Mouse (Mus musculus) midbrain, postnatal 0 days (tissue): ENCODE measurements around the gene Klra3. TPM values are rescaled to one million over a fixed set of nuclear protein-coding genes. Genes with fewer than 3 reads are reported as not detected.
"Not testable (repeated sequence)": the region's sequence is repeated elsewhere in the genome, so short reads cannot be mapped to it uniquely, and the experiment has no call there.

ENCODE experiments used
- ATAC-seq: fragments of 200-750 bp; cut with Nextera tagmentation; 2 replicates; pipeline ENCODE4 v1.8.0; 2017; ENCODE audit warnings: moderate number of reproducible peaks, mild to moderate bottlenecking, moderate TSS enrichment, moderate library complexity; ENCODE audit not compliant: low FRiP score
- DNase-seq: peaks from one replicate; pipeline ENCODE4 v3.0.0-alpha.2; 2015; ENCODE audit warnings: low spot score
- H3K27ac ChIP-seq: fragments of 300-500 bp; sonication (generic); 2 replicates; pipeline ENCODE4 v1.5.1; 2014; ENCODE audit warnings: low read depth, mild to moderate bottlenecking, low read length, mixed read lengths
- H3K27me3 ChIP-seq: fragments of 300-500 bp; sonication (generic); 2 replicates; pipeline ENCODE4 v1.6.1; 2014; ENCODE audit warnings: low read length, control low read depth, mixed read lengths; ENCODE audit not compliant: insufficient read depth
- H3K36me3 ChIP-seq: fragments of 300-500 bp; sonication (generic); 2 replicates; pipeline ENCODE4 v1.6.1; 2014; ENCODE audit warnings: low read length, control low read depth, mixed read lengths; ENCODE audit not compliant: insufficient read depth
- H3K4me1 ChIP-seq: fragments of 300-500 bp; sonication (generic); 2 replicates; pipeline ENCODE4 v1.6.1; 2014; ENCODE audit warnings: mild to moderate bottlenecking, control low read depth, antibody characterized with exemption, low read length, mixed read lengths; ENCODE audit not compliant: insufficient read depth
- H3K4me2 ChIP-seq: fragments of 300-500 bp; sonication (generic); 2 replicates; pipeline ENCODE4 v1.6.1; 2014; ENCODE audit warnings: low read depth, mild to moderate bottlenecking, low read length, mixed read lengths; ENCODE audit not compliant: poor library complexity, severe bottlenecking
- H3K4me3 ChIP-seq: fragments of 300-500 bp; sonication (generic); 2 replicates; pipeline ENCODE4 v1.5.1; 2014; ENCODE audit warnings: low read depth, mild to moderate bottlenecking, low read length, moderate library complexity
- H3K9ac ChIP-seq: fragments of 300-500 bp; sonication (generic); replicated peaks from 2 replicates; pipeline ENCODE4 v1.6.1; 2014; ENCODE audit warnings: mild to moderate bottlenecking, low read length, moderate library complexity, mixed read lengths; ENCODE audit not compliant: poor library complexity, severe bottlenecking
- H3K9me3 ChIP-seq: fragments of 300-500 bp; sonication (generic); 2 replicates; pipeline ENCODE4 v1.6.1; 2016; ENCODE audit warnings: low read length, control low read depth
- CTCF ChIP-seq: IDR thresholded peaks from 2 replicates; pipeline ENCODE4 v1.5.1; 2016; ENCODE audit warnings: antibody characterized with exemption, mild to moderate bottlenecking
- WGBS: fragments of 180-500 bp; shearing (Covaris S2); extraction: QIAGEN DNeasy Blood & Tissue Kit; methylation state at CpG from one replicate; pipeline ENCODE4 v1.1.7; 2014; 5-methylcytosine and 5-hydroxymethylcytosine counted together
- polyA plus RNA-seq: library from polyadenylated mRNA; unstranded; fragments of >200 nt; fragmentation: Nextera tagmentation; extraction: Ambion mirVana; gene quantifications from 2 replicates; pipeline ENCODE4 v1.2.1, GENCODE M21; 2015
- total RNA-seq: library from RNA; depleted of rRNA; stranded (reverse); fragments of >200 nt; gene quantifications from 2 replicates; pipeline ENCODE4 v1.2.3, GENCODE M21; 2014; rRNA removed

Klra3 gene
- total and polyA plus RNA-seq, 2 experiments from 2014 or later, result not detected

DNA sequence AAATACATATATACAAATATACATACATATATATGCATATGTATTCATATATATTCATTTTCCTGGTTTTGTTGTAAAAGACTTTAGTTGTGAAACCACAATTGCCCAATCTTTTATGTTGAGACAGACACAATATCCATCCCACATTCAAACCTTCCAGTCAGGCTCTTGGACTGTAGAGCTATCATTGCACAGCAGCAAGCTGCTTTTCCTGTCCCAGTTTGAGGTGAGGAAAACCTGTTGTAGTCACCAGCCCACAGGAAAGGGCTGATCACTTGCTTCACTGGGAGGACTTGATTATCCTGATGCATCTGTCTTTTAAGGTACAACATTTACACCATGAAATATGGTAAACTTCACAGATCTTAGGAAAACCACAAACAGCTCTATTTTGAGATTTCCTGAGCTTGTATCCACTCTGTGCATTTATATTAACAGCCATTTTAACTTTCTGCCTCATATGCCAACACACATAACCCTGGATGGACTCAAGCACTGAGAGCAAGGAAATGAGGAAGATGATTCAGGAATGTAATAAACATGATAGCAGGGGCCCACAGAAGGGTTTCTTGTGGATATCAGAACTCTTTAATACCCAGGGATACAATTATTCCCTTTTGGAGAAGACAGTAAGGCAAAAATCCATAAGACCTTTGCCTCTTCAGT, 49.3 kb downstream of the Klra3 start:
- ATAC-seq (no peak), DNase-seq (no peak)
- H3K27ac ChIP-seq, result no peak overlapping the region
- H3K4me2 ChIP-seq, result no peak overlapping the region
- peaks cover 9% of the 10 kb centered on the region for H3K9me3 ChIP-seq
- no peaks in the 10 kb centered on the region for H3K36me3 ChIP-seq
- H3K9ac ChIP-seq, result no peak overlapping the region
- TF ChIP-seq CTCF, result no peak
- H3K27me3 ChIP-seq, result no peaks in the 10 kb centered on the region
- H3K4me3 ChIP-seq, result no peak overlapping the region
- H3K4me1 ChIP-seq, result no peaks in the 10 kb centered on the region

DNA sequence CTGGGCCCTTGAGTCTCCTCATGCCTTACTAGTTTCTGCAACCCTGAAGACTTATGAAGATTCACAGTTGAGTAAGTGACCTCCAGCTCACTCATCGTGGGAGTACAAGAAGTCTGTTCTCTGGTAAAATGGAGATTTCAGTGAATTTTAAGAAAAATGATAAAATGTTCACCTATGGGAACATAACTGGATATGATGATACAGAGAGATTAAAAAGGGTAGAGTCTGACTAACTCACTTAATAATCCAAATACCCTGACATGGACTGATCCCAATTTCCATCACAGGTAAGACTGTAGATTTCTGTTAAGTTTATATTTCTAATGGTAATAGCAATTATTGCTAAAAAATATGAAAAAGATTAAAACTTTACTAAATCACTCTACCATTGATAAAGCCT, 55.5 kb downstream of the Klra3 start, which contains the start of gene Klra10:
TSS of gene Klra10 (minus strand) at position 101 of the 400 bp plus-strand sequence.
- not testable (repeated sequence) for H3K4me1 ChIP-seq, H3K36me3 ChIP-seq, H3K27ac ChIP-seq, H3K4me2 ChIP-seq, H3K4me3 ChIP-seq, DNase-seq, H3K9ac ChIP-seq, ATAC-seq, H3K9me3 ChIP-seq, H3K27me3 ChIP-seq
- 64% methylated on average over 1 of the region's 1 CpGs for WGBS

Other genes with a start within 250 kb of the Klra3 start
- not detected in 2 replicates for gene Klra8, start 207.7 kb downstream of the Klra3 start, total RNA-seq
- gene Klra8, start 207.7 kb downstream of the Klra3 start, polyA plus RNA-seq, result not detected in 2 replicates
- not detected in 2 replicates for gene Klra9, start 144.5 kb downstream of the Klra3 start, total RNA-seq
- gene Klra9, start 144.5 kb downstream of the Klra3 start, polyA plus RNA-seq, result not detected in 2 replicates
- not detected in 2 replicates for gene Klra7, start 104.3 kb downstream of the Klra3 start, total RNA-seq
- not detected in 2 replicates for gene Klra7, start 104.3 kb downstream of the Klra3 start, polyA plus RNA-seq
- not detected in 2 replicates for gene Klra10, start 55.6 kb downstream of the Klra3 start, total RNA-seq
- gene Klra10, start 55.6 kb downstream of the Klra3 start, polyA plus RNA-seq, result not detected in 2 replicates
- gene Klra1, start 49.3 kb upstream of the Klra3 start, total RNA-seq, result not detected in 2 replicates
- not detected in 2 replicates for gene Klra1, start 49.3 kb upstream of the Klra3 start, polyA plus RNA-seq